Mouse (Mus musculus) ES-E14 (cell line): ENCODE data around the gene Nrg3. TPM values are rescaled to one million over a fixed set of nuclear protein-coding genes. Genes with fewer than 3 reads are reported as not detected.

Experiments
- DNase-seq: peaks from one replicate; pipeline ENCODE4 v3.0.0-alpha.2; 2013; ENCODE audit warnings: low read depth, low spot score
- H3K27ac ChIP-seq: 2 replicates; pipeline ENCODE4 v1.5.1; 2012; ENCODE audit warnings: low read depth, mild to moderate bottlenecking, low read length, moderate library complexity, mixed read lengths; ENCODE audit not compliant: poor library complexity, insufficient read depth, severe bottlenecking
- H3K36me3 ChIP-seq: 2 replicates; pipeline ENCODE4 v1.6.1; 2012; ENCODE audit warnings: mild to moderate bottlenecking, low read length, moderate library complexity, mixed read lengths; ENCODE audit not compliant: control insufficient read depth, poor library complexity, insufficient read depth, severe bottlenecking
- H3K4me1 ChIP-seq, 2 experiments: fragments of 150-350 bp in 1 of 2; sonication (generic) in 1 of 2; 2 replicates each; pipeline ENCODE4 v1.6.1; 2012; ENCODE audit warnings: low read length in 2 of 2, mild to moderate bottlenecking in 1 of 2, mixed read lengths in 1 of 2; ENCODE audit not compliant: control insufficient read depth in 2 of 2, insufficient read depth in 2 of 2, poor library complexity in 1 of 2
- H3K4me3 ChIP-seq, 2 experiments: fragments of 150-350 bp in 1 of 2; sonication (generic) in 1 of 2; 2 replicates each; pipeline ENCODE4 v1.5.1; 2012; ENCODE audit warnings: low read length in 2 of 2, low read depth in 1 of 2, mild to moderate bottlenecking in 1 of 2, mixed read lengths in 1 of 2; ENCODE audit not compliant: insufficient read depth in 1 of 2, poor library complexity in 1 of 2, severe bottlenecking in 1 of 2
- H3K9ac ChIP-seq: 2 replicates; pipeline ENCODE4 v1.6.1; 2012; ENCODE audit warnings: low read depth, mild to moderate bottlenecking, low read length, mixed read lengths; ENCODE audit not compliant: poor library complexity, insufficient read depth, severe bottlenecking
- H3K9me3 ChIP-seq: fragments of 150-350 bp; sonication (generic); 2 replicates; pipeline ENCODE4 v1.6.1; 2012; ENCODE audit warnings: low read depth, mild to moderate bottlenecking, low read length; ENCODE audit not compliant: control insufficient read depth, insufficient read depth
- CHD2 ChIP-seq: IDR thresholded peaks from 2 replicates; pipeline ENCODE4 v1.6.1; 2014; ENCODE audit warnings: mild to moderate bottlenecking, low read depth, low read length, inconsistent platforms
- HCFC1 ChIP-seq: IDR thresholded peaks from 2 replicates; pipeline ENCODE4 v1.6.1; 2012; ENCODE audit warnings: low read length, inconsistent platforms, borderline replicate concordance; ENCODE audit not compliant: insufficient read depth
- MAFK ChIP-seq: IDR thresholded peaks from 2 replicates; pipeline ENCODE4 v1.6.1; 2014; ENCODE audit warnings: mild to moderate bottlenecking, low read depth, low read length, inconsistent platforms; ENCODE audit not compliant: insufficient read depth
- ZC3H11A ChIP-seq: IDR thresholded peaks from 2 replicates; pipeline ENCODE4 v1.6.1; 2012; ENCODE audit warnings: low read depth, mild to moderate bottlenecking, inconsistent platforms, low read length, borderline replicate concordance
- ZNF384 ChIP-seq: IDR thresholded peaks from 2 replicates; pipeline ENCODE4 v1.6.1; 2012; ENCODE audit warnings: low read depth, low read length, inconsistent platforms
- in situ Hi-C, 2 experiments: fragments of 600-800 bp; cut with MboI; formaldehyde crosslinking; loops; one replicate each; pipeline ENCODE4 v1.15.1; 2025; ENCODE audit warnings: low sequenced_read_pairs in 2 of 2, inconsistent platforms in 1 of 2; ENCODE audit not compliant: unreplicated experiment in 2 of 2
- total RNA-seq: library from RNA; depleted of rRNA; stranded (reverse); fragments of 300-350 nt; gene quantifications from 2 replicates; pipeline ENCODE4 v1.2.3, GENCODE M21; 2012

Gene Nrg3
- total RNA-seq, 1 experiment: not detected

GRCm38 (mm10) chr14:39386845-39387244 lies 86.0 kb downstream of the Nrg3 start:
- no peak overlapping the region for H3K9ac ChIP-seq
- TF ChIP-seq HCFC1: no peak
- no peak for TF ChIP-seq CHD2
- TF ChIP-seq ZNF384: no peak
- no peak for TF ChIP-seq ZC3H11A
- TF ChIP-seq MAFK: no peak
- no peak for DNase-seq
- no peaks in the 10 kb centered on the region for H3K4me1 ChIP-seq
- in situ Hi-C loops: no loop called here
- no peak overlapping the region for H3K4me3 ChIP-seq
- H3K36me3 ChIP-seq: no peaks in the 10 kb centered on the region
- H3K27ac ChIP-seq: no peak overlapping the region
- H3K9me3 ChIP-seq: no peaks in the 10 kb centered on the region

GRCm38 (mm10) chr14:39381321-39381720 lies 91.6 kb downstream of the Nrg3 start:
- in situ Hi-C loops: no loop called here
- DNase-seq: no peak
- H3K4me1 ChIP-seq: no peaks in the 10 kb centered on the region
- H3K4me3 ChIP-seq: no peak overlapping the region
- no peaks in the 10 kb centered on the region for H3K36me3 ChIP-seq
- no peak overlapping the region for H3K27ac ChIP-seq
- H3K9ac ChIP-seq: no peak overlapping the region
- H3K9me3 ChIP-seq: no peaks in the 10 kb centered on the region
- TF ChIP-seq HCFC1 (no peak), CHD2 (no peak), ZC3H11A (no peak), MAFK (no peak), ZNF384 (no peak)

GRCm38 (mm10) chr14:39373220-39373619 lies 99.7 kb downstream of the Nrg3 start:
- Histone ChIP-seq H3K36me3 (no peaks in the 10 kb centered on the region), H3K9ac (no peak overlapping the region), H3K4me3 (no peak overlapping the region), H3K4me1 (no peaks in the 10 kb centered on the region), H3K27ac (no peak overlapping the region), H3K9me3 (no peaks in the 10 kb centered on the region)
- TF ChIP-seq HCFC1: no peak
- TF ChIP-seq ZC3H11A: no peak
- TF ChIP-seq ZNF384: no peak
- no peak for TF ChIP-seq CHD2
- no peak for TF ChIP-seq MAFK
- DNase-seq: no peak
- in situ Hi-C loops: no loop called here

GRCm38 (mm10) chr14:39356251-39356650 lies 116.6 kb downstream of the Nrg3 start:
- H3K9ac ChIP-seq: no peak overlapping the region
- in situ Hi-C loops: no loop called here
- H3K4me1 ChIP-seq: no peaks in the 10 kb centered on the region
- no peak overlapping the region for H3K27ac ChIP-seq
- no peaks in the 10 kb centered on the region for H3K9me3 ChIP-seq
- H3K4me3 ChIP-seq: no peak overlapping the region
- no peak for DNase-seq
- TF ChIP-seq HCFC1 (no peak), CHD2 (no peak), ZNF384 (no peak), ZC3H11A (no peak), MAFK (no peak)
- no peaks in the 10 kb centered on the region for H3K36me3 ChIP-seq
